Mouse (Mus musculus) cerebellum, adult 2 months (tissue): Measurements from ENCODE around the gene Dpt.

Source experiments
- CTCF ChIP-seq: fragments of 200-500 bp; IDR thresholded peaks from 2 replicates; pipeline ENCODE4 v1.5.1; 2011; ENCODE audit warnings: low read depth, mild to moderate bottlenecking, control low read depth, low read length, moderate library complexity, borderline replicate concordance; ENCODE audit not compliant: insufficient read depth
- POLR2A ChIP-seq: fragments of 200-500 bp; IDR thresholded peaks from 2 replicates; pipeline ENCODE4 v1.6.1; 2011; ENCODE audit warnings: low read length, control low read depth, borderline replicate concordance; ENCODE audit not compliant: insufficient read depth

- no peak for TF ChIP-seq POLR2A
- no peak for TF ChIP-seq CTCF
Measured at GRCm38 (mm10) chr1:164770611-164771010, 25.8 kb upstream of the Dpt start.
